Mouse (Mus musculus) brain, adult 2 months (tissue): Measurements from ENCODE around the gene Pth1r.

ENCODE experiments used
- DNase-seq: peaks from one replicate; pipeline ENCODE4 v3.0.0; 2011; ENCODE audit warnings: low read depth, low spot score

Gene Pth1r

GRCm38 (mm10) chr9:110750404-110751187, 3.7 kb upstream of the Pth1r start:
- no peak for DNase-seq

GRCm38 (mm10) chr9:110748451-110748850, 1.5 kb upstream of the Pth1r start:
- no peak for DNase-seq

GRCm38 (mm10) chr9:110746238-110746637, 707 bp downstream of the Pth1r start:
- DNase-seq, result no peak

GRCm38 (mm10) chr9:110745752-110746151, 1.2 kb downstream of the Pth1r start:
- DNase-seq, result no peak

GRCm38 (mm10) chr9:110743456-110744323, 3.3 kb downstream of the Pth1r start:
- no peak for DNase-seq

- no peak for DNase-seq
Observed at GRCm38 (mm10) chr9:110742951-110743455, 3.9 kb downstream of the Pth1r start.

- DNase-seq, result no peak
Observed at GRCm38 (mm10) chr9:110742295-110742950, 4.5 kb downstream of the Pth1r start.

- no peak for DNase-seq
Observed at GRCm38 (mm10) chr9:110741711-110742294, 5.1 kb downstream of the Pth1r start, which contains the start of gene Myl3. Gene Myl3 (plus strand): TSS chr9:110741861.

GRCm38 (mm10) chr9:110739961-110740360, 7.0 kb downstream of the Pth1r start:
- DNase-seq, result no peak

- no peak for DNase-seq
Observed at GRCm38 (mm10) chr9:110738054-110738453, 8.9 kb downstream of the Pth1r start.

- peak; percentile 49 for DNase-seq
Observed at GRCm38 (mm10) chr9:110736362-110736761, 10.6 kb downstream of the Pth1r start.

GRCm38 (mm10) chr9:110734154-110734553, 12.8 kb downstream of the Pth1r start:
- DNase-seq, result no peak

GRCm38 (mm10) chr9:110733102-110733501, 13.8 kb downstream of the Pth1r start:
- no peak for DNase-seq

GRCm38 (mm10) chr9:110732623-110733022, 14.3 kb downstream of the Pth1r start:
- peak; percentile 58 for DNase-seq

GRCm38 (mm10) chr9:110731859-110732258, 15.1 kb downstream of the Pth1r start:
- DNase-seq, result no peak

- peak; percentile 44 for DNase-seq
Observed at GRCm38 (mm10) chr9:110729841-110730240, 17.1 kb downstream of the Pth1r start.

- DNase-seq, result peak; percentile 58
Observed at GRCm38 (mm10) chr9:110726867-110727266, 20.1 kb downstream of the Pth1r start.

- DNase-seq, result peak; percentile 74
Observed at GRCm38 (mm10) chr9:110725721-110726135, 21.2 kb downstream of the Pth1r start.

- DNase-seq, result no peak
Observed at GRCm38 (mm10) chr9:110722060-110722459, 24.9 kb downstream of the Pth1r start.

- no peak for DNase-seq
Observed at GRCm38 (mm10) chr9:110719977-110720376, 27.0 kb downstream of the Pth1r start.

GRCm38 (mm10) chr9:110718810-110719209, 28.1 kb downstream of the Pth1r start:
- DNase-seq, result no peak
